Mouse (Mus musculus) intestine, embryonic 15.5 days (tissue): Measurements from ENCODE around the gene Hmx2. TPM values are rescaled to one million over a fixed set of nuclear protein-coding genes. Genes with fewer than 3 reads are reported as not detected.

Experiments
- ATAC-seq: fragments of 200-750 bp; cut with Nextera tagmentation; 2 replicates; pipeline ENCODE4 v1.8.0; 2017; ENCODE audit warnings: moderate TSS enrichment, moderate library complexity
- H3K27ac ChIP-seq: fragments of 300-500 bp; sonication (generic); 2 replicates; pipeline ENCODE4 v1.5.1; 2015; ENCODE audit warnings: mild to moderate bottlenecking, inconsistent platforms
- H3K27me3 ChIP-seq: fragments of 300-500 bp; sonication (generic); replicated peaks from 2 replicates; pipeline ENCODE4 v1.6.1; 2015; ENCODE audit warnings: inconsistent platforms
- H3K36me3 ChIP-seq: fragments of 300-500 bp; sonication (generic); 2 replicates; pipeline ENCODE4 v1.6.1; 2015; ENCODE audit warnings: inconsistent platforms
- H3K4me1 ChIP-seq: fragments of 300-500 bp; sonication (generic); replicated peaks from 2 replicates; pipeline ENCODE4 v1.6.1; 2015; ENCODE audit warnings: inconsistent platforms
- H3K4me2 ChIP-seq: fragments of 300-500 bp; sonication (generic); replicated peaks from 2 replicates; pipeline ENCODE4 v1.6.1; 2015; ENCODE audit warnings: mild to moderate bottlenecking, inconsistent platforms
- H3K4me3 ChIP-seq: fragments of 300-500 bp; sonication (generic); replicated peaks from 2 replicates; pipeline ENCODE4 v1.5.1; 2015; ENCODE audit warnings: inconsistent platforms
- H3K9ac ChIP-seq: fragments of 300-500 bp; sonication (generic); 2 replicates; pipeline ENCODE4 v1.6.1; 2015; ENCODE audit warnings: inconsistent platforms
- H3K9me3 ChIP-seq: fragments of 300-500 bp; sonication (generic); 2 replicates; pipeline ENCODE4 v1.6.1; 2016; ENCODE audit warnings: inconsistent platforms
- WGBS: fragments of 180-500 bp; shearing (Covaris S2); methylation state at CpG from one replicate; pipeline ENCODE4 v1.1.7; 2015; 5-methylcytosine and 5-hydroxymethylcytosine counted together
- polyA plus RNA-seq: library from polyadenylated mRNA; unstranded; fragments of >200 nt; fragmentation: Nextera tagmentation; extraction: Ambion mirVana; gene quantifications from 2 replicates; pipeline ENCODE4 v1.2.1, GENCODE M21; 2015

Gene Hmx2
- polyA plus RNA-seq: 0.97 and 1.1 TPM in 2 replicates

DNA sequence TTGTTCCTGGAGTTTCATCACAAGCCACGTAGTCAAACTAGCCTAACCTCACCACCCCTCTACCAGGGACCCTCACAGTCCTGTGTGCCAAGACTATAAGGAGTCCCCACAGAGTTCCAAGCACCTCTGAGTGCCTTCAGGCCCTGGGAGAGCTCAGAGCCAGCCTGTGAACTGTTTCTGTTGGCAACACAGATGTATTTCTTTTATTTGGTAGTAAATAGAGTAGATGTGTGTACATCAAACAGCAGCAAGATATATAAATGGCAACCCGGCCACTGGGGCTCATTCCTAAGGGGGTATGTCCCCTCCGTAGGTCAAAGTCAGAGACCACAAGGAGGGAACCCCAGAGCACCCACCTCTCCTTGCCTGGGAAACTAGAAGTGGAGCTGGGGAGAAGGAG is at the start of gene Hmx2:
Gene Hmx2 (plus strand): TSS at position 301 of the 400 bp plus-strand sequence.
- no peak within 1 kb of the TSS for H3K4me2 ChIP-seq
- H3K27ac ChIP-seq: no peak within 1 kb of the TSS
- no peaks in the 10 kb centered on the region for H3K36me3 ChIP-seq
- ATAC-seq: no peak
- no peak within 1 kb of the TSS for H3K9ac ChIP-seq
- H3K4me3 ChIP-seq: no peak within 1 kb of the TSS
- no peaks in the 10 kb centered on the region for H3K9me3 ChIP-seq
- WGBS: 1% methylated on average over 3 of the region's 3 CpGs
- H3K4me1 ChIP-seq: peaks cover 10% of the 10 kb centered on the region
- peaks cover 94% of the 10 kb centered on the region for H3K27me3 ChIP-seq

DNA sequence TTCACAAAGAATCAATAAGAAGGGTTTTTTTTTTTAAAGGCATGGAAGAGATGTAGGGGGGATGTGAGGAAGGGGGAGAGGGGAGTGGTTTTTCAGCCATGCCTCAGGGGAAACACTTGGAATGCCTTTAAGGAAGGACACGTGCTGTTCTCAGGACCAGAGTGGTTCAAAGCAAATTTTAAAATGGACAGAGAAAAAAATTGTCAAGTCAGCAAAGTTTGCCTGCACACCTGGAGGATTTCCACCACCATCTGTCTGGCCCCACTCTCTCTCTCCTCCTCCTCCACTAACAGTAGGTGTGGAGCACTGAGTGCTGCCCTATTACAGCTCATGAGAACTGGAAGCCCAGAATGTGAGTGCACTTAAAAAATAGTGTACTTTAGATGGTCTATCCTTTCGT is 44.8 kb upstream of the Hmx2 start:
- H3K36me3 ChIP-seq: no peaks in the 10 kb centered on the region
- no peak for ATAC-seq
- no peak overlapping the region for H3K9ac ChIP-seq
- H3K9me3 ChIP-seq: no peaks in the 10 kb centered on the region
- 67% methylated on average over 2 of the region's 2 CpGs for WGBS
- no peak overlapping the region for H3K4me2 ChIP-seq
- H3K4me3 ChIP-seq: no peak overlapping the region
- no peak overlapping the region for H3K27ac ChIP-seq
- H3K4me1 ChIP-seq: no peaks in the 10 kb centered on the region
- H3K27me3 ChIP-seq: no peaks in the 10 kb centered on the region

DNA sequence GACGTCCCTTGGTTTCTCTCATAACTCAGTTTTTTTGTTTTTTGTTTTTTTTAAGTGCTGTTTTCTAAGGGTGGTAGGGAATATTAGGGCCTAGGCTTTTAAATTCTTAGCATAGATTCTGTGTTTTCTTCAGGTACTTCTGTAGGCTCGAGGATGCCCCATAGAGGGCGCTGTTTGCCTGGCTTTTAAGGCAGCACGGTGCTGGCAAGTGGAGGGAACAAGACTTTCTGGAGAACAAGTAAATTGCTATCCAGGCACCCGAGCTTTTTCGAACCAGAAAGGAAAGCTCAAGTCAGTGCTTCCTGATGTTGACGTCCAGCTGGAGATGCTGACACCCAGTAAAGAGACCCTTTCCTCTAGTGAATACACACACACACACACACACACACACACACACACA is 8.6 kb upstream of the Hmx2 start:
- peaks cover 77% of the 10 kb centered on the region for H3K27me3 ChIP-seq
- H3K4me2 ChIP-seq: no peak overlapping the region
- H3K9me3 ChIP-seq: no peaks in the 10 kb centered on the region
- H3K4me3 ChIP-seq: no peak overlapping the region
- 1% methylated on average over 7 of the region's 7 CpGs for WGBS
- ATAC-seq: peak; percentile 57
- H3K27ac ChIP-seq: no peak overlapping the region
- H3K4me1 ChIP-seq: peaks cover 24% of the 10 kb centered on the region
- H3K36me3 ChIP-seq: no peaks in the 10 kb centered on the region
- no peak overlapping the region for H3K9ac ChIP-seq

DNA sequence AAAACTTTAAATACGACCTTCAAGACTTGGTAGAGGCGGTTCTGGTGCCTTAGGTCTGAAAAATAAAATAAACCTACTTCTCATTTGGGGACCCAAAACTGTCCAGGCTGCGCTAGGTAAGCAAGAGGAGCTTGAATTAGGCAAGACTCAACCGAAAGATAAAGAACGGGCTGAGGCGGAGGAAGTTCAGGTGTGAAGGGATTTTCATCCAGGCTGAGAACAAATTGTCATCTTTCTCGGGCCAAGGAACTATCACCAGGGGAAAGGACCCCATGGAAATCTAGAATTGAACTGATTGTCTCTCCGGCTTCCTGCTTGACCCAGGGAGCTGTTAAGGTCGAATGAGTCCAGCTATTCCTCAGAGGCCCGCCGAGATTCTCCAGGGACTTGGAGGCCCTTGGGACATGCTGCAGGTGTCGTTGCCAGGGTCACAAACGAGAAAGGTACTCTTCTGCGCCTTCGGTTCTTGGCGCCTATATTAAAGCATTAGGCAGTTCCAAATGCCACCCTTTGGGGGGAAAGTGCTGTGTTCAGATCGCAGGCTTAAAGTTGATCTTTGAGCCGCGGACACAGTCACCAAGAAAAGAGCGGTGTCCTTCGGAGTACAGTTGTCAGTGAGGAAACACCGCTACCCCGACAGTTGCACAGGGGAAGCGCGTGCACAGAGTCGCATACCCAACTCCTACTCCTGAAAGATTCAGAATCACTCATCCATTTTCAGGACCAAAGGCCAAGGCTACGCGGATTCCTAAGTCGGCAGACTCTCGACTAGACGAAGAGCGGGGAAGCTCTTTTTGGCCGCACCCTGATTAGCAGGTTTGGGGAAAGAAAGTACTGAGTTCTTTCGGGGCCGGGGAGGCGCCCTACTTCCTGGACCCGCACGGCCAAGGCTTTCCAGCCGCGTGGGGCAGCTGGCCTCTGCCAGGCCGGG is 7.1 kb upstream of the Hmx2 start:
- Histone ChIP-seq H3K36me3 (no peaks in the 10 kb centered on the region), H3K4me3 (peak overlapping the region; percentile 34; the same call in 1 of the 2 replicates), H3K27me3 (peaks cover 88% of the 10 kb centered on the region), H3K4me2 (peak overlapping the region; percentile 64), H3K27ac (no peak overlapping the region), H3K9ac (no peak overlapping the region), H3K4me1 (peaks cover 24% of the 10 kb centered on the region), H3K9me3 (no peaks in the 10 kb centered on the region)
- ATAC-seq: no peak
- WGBS: 1% methylated on average over 41 of the region's 41 CpGs

DNA sequence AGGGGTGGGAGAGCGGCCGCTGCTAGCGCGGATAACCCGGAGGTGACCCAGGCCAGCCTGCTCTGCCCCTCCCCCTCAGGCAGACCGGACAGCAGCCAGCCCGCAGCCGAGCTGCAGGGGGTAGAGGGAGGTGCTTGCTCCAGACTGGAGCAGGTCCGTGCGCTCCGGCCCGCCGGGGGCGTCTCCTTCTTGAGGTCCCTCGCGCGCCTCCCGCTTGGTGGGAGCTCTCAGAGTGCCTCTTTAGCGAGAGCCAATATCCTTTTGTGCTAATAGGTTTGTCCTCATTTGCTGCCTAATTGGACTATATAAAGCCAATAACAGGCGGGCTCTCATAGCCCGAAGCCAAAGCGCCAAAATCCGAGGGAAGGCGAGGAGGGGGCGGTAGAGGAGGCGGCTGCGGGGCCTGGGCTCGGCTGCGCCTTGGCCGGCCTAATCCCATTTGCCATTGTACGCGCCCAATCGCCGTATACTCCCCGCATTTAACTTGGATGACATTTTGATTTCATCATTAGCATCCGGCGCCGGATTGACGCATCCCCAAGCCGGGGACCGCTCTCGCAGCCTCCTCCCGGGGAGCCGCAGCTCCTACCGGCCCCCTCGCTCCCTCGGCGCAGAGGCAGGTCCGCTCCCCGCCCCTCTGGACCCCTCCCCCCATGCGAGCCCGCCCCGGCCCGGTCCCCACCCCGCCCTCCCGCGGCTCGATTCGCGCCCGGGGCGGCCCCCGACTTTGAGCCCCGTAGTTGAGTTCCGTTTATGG is 6.3 kb upstream of the Hmx2 start, which contains the start of gene Hmx3:
Gene Hmx3 (plus strand): TSS at position 753 of the 757 bp plus-strand sequence.
- Histone ChIP-seq H3K36me3 (no peaks in the 10 kb centered on the region), H3K9me3 (no peaks in the 10 kb centered on the region), H3K9ac (no peak within 1 kb of the TSS), H3K27me3 (peaks cover 92% of the 10 kb centered on the region), H3K27ac (no peak within 1 kb of the TSS), H3K4me1 (peaks cover 24% of the 10 kb centered on the region), H3K4me3 (peak within 1 kb of the TSS; percentile 34), H3K4me2 (peak within 1 kb of the TSS; percentile 64)
- under 1% methylated on average over 61 of the region's 65 CpGs for whole genome bisulfite sequencing
- ATAC-seq: peak; percentile 40; the same call in 1 of the 2 replicates

DNA sequence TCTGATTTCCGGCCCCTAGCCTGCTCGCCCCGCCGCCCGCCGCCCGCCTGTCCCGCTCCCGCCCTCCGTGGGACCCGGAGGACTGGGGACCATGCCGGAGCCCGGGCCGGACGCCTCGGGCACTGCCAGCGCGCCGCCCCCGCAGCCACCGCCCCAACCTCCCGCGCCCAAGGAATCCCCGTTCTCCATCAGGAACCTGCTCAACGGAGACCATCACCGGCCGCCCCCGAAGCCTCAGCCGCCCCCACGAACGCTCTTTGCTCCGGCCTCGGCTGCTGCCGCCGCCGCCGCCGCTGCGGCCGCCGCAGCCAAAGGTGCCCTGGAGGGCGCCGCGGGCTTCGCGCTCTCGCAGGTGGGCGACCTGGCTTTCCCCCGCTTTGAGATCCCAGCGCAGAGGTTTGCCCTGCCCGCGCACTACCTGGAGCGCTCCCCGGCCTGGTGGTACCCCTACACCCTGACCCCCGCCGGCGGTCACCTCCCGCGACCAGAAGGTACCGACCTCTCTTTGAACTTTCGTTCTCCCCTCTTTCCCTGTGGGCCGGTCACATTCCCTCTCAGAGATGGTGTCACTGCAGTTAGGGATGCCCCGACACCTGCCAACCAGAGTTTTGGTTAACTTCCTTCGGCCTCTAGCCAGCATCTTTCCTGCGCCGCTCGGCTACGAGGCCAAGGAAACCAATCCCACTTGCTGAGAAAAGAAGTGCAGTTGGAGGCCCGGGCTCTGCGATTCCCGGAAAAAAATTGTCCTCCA is 5.5 kb upstream of the Hmx2 start:
- under 1% methylated on average over 68 of the region's 71 CpGs for WGBS
- Histone ChIP-seq H3K4me1 (peaks cover 24% of the 10 kb centered on the region), H3K27ac (no peak overlapping the region), H3K4me3 (peak overlapping the region; percentile 34), H3K9ac (no peak overlapping the region), H3K9me3 (no peaks in the 10 kb centered on the region), H3K36me3 (no peaks in the 10 kb centered on the region), H3K27me3 (peaks cover 93% of the 10 kb centered on the region), H3K4me2 (peak overlapping the region; percentile 64)
- no peak for ATAC-seq

DNA sequence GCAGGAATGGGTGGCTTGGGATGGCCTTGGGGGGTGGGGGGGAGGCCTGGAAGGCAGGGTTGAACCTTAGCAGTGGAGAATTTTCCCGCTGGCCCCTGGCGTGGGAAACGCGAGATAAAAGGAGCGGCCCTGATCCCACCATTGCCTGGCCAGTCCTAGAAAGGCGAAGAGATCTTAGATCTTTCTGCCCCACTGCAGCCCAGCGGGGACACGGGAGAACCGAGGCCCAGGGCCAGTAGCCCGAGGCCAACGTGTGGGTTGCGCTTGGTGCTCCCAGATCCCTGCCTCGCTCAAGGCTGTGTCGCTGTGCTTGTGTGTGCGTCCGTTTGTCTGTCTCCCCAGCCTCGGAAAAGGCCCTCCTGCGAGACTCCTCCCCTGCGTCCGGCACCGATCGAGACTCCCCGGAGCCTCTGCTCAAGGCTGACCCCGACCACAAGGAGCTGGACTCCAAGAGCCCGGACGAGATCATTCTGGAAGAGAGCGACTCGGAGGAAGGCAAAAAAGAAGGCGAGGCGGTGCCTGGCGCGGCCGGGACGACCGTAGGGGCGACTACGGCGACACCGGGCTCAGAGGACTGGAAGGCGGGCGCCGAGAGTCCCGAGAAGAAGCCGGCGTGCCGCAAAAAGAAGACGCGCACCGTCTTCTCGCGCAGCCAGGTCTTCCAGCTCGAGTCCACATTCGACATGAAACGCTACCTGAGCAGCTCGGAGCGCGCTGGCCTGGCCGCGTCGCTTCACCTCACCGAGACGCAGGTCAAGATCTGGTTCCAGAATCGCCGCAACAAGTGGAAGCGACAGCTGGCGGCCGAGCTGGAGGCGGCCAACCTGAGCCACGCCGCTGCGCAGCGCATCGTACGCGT is 4.7 kb upstream of the Hmx2 start:
- Histone ChIP-seq H3K4me2 (peak overlapping the region; percentile 64), H3K9ac (0 out of 2 replicates have a peak overlapping the region, but pooled peaks have one; percentile 13), H3K4me1 (peaks cover 24% of the 10 kb centered on the region), H3K27me3 (peaks cover 93% of the 10 kb centered on the region), H3K27ac (no peak overlapping the region), H3K9me3 (no peaks in the 10 kb centered on the region), H3K4me3 (peak overlapping the region; percentile 34), H3K36me3 (no peaks in the 10 kb centered on the region)
- ATAC-seq: no peak
- under 1% methylated on average over 75 of the region's 75 CpGs for WGBS

DNA sequence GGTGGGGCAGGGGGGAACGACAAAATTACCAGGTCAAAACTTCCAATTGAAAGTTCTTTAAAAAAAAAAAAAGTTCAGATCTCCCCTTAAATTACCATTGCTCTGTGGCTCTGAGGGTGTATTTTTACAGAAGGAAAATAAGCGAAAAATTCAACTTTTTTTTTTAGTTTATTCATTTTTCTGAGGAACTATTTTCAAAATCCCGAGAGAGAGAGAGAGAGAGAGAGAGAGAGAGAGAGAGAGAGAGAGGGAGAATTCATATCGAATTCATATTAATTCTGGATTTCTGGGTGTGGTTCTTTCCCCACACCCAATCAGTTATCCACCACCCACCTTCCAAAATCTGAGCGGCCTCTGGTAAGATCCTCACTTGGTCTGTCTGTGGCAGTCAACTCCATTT is 3.7 kb upstream of the Hmx2 start:
- Histone ChIP-seq H3K4me1 (peaks cover 24% of the 10 kb centered on the region), H3K4me2 (no peak overlapping the region), H3K4me3 (no peak overlapping the region), H3K9ac (no peak overlapping the region), H3K27me3 (peaks cover 94% of the 10 kb centered on the region), H3K27ac (no peak overlapping the region), H3K36me3 (no peaks in the 10 kb centered on the region), H3K9me3 (no peaks in the 10 kb centered on the region)
- WGBS: 3% methylated on average over 5 of the region's 5 CpGs
- no peak for ATAC-seq

DNA sequence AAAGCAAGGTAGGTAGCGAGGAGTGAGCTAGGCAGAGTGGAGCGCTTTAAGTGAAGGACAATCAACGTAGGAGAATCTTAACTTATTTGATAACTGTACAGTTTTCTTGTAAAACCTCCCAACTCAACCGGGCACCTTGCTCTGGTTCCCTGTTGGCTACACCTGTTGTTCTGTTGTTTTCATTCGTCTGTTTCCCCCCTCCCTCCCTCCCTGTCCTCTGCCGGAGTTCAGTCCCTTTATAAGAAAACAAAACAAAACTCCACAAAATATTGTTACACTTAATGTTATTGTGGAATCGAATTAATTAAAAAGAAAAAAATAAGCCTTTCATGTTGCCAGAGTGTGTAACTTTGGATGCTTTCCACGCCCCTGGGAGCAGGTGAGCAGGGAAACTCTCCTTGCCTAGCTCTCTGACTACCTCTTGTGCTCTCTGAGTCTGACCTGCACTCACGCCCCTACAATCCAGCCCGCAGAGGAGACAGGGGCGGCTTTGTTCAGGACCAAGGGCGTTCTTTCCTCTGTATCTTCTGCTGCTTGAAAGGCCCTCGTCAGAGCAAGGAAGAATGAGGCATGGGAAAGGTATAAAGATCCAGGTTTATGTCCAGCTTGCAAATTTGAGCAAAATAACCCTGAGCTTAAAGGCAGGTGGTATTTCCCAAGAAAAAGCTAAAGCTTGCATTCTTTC is 2.7 kb upstream of the Hmx2 start:
- Histone ChIP-seq H3K27ac (no peak overlapping the region), H3K36me3 (no peaks in the 10 kb centered on the region), H3K9ac (no peak overlapping the region), H3K4me3 (no peak overlapping the region), H3K4me2 (no peak overlapping the region), H3K9me3 (no peaks in the 10 kb centered on the region), H3K4me1 (peaks cover 24% of the 10 kb centered on the region), H3K27me3 (peaks cover 94% of the 10 kb centered on the region)
- no peak for ATAC-seq
- 4% methylated on average over 13 of the region's 13 CpGs for WGBS

DNA sequence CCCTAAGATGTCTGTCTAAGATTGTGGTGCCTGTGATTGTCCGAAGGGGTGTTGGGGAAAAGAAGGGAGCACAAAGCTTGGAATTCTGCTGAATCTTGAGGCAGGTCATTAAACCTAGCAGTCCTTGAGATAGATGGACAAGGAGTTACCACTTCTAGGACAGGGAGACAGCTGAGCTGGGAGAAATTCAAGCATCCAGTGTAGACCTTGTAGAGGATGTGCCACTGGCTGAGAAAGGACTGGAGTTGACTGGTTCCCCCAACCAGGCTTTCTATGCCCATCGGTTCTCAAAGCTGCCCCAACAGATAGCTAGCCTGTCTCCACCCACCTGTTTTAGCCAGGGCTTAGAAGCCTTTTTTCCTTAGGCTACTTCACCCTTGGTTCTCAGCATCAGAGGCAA is 2.1 kb upstream of the Hmx2 start:
- Histone ChIP-seq H3K4me3 (no peak overlapping the region), H3K9me3 (no peaks in the 10 kb centered on the region)
- no peak for ATAC-seq

DNA sequence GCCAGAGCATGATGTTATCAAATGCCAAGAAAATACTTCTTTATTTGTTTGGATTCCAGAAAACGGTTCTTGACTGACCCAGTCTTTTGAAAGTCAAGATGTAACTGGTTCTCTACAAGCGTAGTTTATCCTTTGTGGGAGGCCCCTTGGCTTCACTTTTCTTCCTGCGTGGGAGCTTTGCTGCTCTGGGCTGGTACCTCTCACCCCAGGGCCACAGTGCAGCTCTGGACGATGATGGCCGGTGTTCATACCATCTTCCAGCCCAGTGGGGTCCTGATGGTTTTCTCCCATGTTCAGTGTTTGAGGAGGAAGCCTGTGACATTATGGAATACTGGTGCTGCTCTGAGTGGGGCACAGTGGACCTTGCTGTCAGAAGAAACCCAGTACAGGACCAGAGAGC is 1.1 kb upstream of the Hmx2 start:
- Histone ChIP-seq H3K9me3 (no peaks in the 10 kb centered on the region), H3K4me3 (no peak overlapping the region), H3K9ac (no peak overlapping the region), H3K4me1 (peaks cover 18% of the 10 kb centered on the region), H3K27ac (no peak overlapping the region), H3K36me3 (no peaks in the 10 kb centered on the region), H3K27me3 (peaks cover 94% of the 10 kb centered on the region), H3K4me2 (no peak overlapping the region)
- ATAC-seq: no peak
- 2% methylated on average over 5 of the region's 5 CpGs for WGBS

More for the DNA sequence above, 2.1 kb upstream of the Hmx2 start:
- Histone ChIP-seq H3K4me1 (peaks cover 24% of the 10 kb centered on the region), H3K27me3 (peaks cover 94% of the 10 kb centered on the region), H3K36me3 (no peaks in the 10 kb centered on the region), H3K4me2 (no peak overlapping the region), H3K27ac (no peak overlapping the region), H3K9ac (no peak overlapping the region)
- WGBS: 3% methylated on average over 2 of the region's 2 CpGs
